Mouse (Mus musculus): ENCODE data around the gene Idua.

The Idua gene

DNA sequence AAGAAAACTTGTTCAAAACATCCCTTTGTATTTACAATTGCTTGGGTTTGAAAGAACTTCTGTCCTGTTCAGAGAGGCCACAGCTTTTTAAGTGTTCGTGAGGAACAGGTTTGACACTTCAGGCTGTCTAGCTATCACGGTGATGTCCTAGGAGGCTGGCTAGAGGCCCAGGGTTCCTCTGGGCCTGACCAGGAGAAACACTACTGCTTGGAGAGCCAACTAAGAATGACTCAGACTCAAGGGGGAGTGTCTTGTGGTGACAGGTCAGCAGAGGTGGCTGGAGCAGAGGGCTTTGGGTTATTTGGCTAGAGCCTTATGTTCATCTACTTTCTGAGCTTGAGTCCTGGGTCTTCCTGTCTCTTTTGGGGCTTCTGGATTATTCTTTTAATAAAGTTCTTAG lies 63.9 kb downstream of the Idua start:
- no peak for DNase-seq (ENCODE audit: low spot score in 2 of 2)

DNA sequence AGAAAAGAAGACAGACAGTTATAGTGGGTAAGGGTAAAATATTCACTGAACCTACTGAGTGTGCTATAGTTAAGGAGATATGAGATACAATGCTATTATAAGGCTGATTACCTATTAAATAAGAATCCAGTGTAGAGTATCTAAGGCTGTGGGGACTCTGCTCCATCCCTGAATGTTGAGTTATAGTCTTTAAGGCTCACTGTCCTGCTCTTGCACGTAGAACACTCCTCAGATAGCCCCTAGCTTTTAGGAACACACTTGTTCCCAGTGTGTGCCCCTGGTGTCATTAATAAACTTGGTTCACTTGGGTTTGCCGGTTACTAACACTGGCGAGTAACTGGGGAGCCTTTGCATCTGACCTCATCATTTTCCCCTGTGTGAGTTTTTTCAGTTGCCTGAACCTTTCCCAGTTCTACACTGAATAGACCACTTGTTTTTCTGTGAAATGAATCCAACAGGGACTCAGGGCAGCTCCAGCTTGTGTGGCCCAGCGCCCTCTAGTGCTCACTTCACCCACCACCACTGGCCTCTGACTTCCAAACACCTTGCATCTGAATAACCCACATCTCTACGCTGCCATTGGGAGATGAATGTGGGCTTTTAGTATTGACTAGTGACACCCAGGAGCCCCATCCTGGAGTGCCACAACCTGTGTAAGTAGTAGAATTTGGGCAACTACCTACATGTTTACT lies 66.6 kb downstream of the Idua start:
- DNase-seq (ENCODE audit: low spot score in 2 of 2): peak; percentile 21 to 55

DNA sequence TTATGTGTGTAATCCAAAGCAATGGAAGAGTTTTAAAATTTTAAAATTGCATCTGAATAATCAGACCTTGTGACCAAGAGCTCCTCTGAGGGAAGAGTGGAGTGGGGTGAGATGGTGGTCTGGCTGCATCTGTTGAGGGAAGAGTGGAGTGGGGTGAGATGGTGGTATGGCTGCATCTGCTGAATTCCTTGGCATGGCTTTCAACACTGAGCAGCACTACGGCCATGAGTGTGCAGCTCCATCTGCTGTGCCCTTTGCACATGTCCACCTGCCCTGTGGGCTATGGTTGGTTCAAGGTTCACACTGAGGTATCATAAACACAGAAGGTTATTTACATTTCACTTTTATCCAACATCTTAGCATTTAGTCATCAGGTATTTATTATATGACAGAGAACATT lies 67.3 kb downstream of the Idua start:
- no peak for DNase-seq (ENCODE audit: low spot score in 2 of 2)
